Comparison of ENCODE assay signal across 8 mouse cellular contexts in the genomic region with DNA sequence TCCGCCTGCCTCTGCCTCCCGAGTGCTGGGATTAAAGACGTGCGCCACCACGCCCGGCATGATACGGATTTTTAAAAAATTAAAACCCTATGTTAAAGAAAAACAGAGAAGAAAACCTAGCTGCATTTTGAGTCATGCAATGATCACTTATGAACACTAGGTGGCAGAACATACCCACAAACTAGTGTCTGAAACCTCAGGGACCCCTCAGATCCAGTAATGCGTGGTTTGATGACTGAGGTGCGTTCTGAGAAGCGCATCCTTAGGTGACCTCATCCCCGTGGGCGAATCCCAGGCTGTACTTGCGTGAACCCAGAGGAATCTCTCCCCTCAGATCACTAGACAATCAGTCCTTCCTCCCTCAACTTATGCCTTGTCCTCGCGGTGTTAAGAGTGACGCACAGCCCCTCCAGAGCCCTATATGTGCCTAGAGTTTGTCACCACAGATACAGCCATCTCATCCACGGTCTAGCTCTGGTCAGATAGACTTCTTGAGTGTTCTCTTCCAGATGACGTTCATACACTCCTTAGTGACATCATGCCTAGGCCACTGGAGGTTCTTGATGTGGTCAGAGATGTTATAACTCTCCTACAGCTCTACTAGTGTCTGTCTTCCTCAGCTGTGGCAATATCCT. TPM values are rescaled to one million over a fixed set of nuclear protein-coding genes. Genes with fewer than 3 reads are reported as not detected.
A peak's percentile ranks its signal among the peaks of the same experiment; 100 is the strongest.
DNase-seq lines count a peak whose midpoint lies in the region; ATAC-seq and TF ChIP-seq lines count a peak whose summit lies in the region.

No protein-coding gene starts in this region.

- peak; percentile 62 for TF ChIP-seq CTCF in cerebellum, adult 2 months (IDR thresholded peaks at IDR 0.05; ENCODE audit: borderline replicate concordance, insufficient read depth, low read depth, low read length)

- no peaks in the 10 kb centered on the region for H3K36me3 ChIP-seq in midbrain, embryonic 16.5 days (ENCODE audit: control insufficient read depth, insufficient read depth, low read length)

- no peaks in the 10 kb centered on the region for H3K27me3 ChIP-seq in cerebellum, adult 2 months (ENCODE audit: control insufficient read depth, insufficient read depth, low read length)
- no peaks in the 10 kb centered on the region for H3K27me3 ChIP-seq in midbrain, embryonic 16.5 days (ENCODE audit: control insufficient read depth, insufficient read depth, low read depth, low read length)

- intact Hi-C loops in left cerebral cortex, postnatal 25 days (cut with DNase I), result loop anchor here (1.0 to 10.0 kb wide), 3 partner anchors 29 to 1107 kb away; no protein-coding TSS in a partner anchor

- WGBS in cerebellum, adult 2 months, result 20% methylated on average over 18 of the region's 18 CpGs
- WGBS in midbrain, embryonic 16.5 days, result 19% methylated on average over 18 of the region's 18 CpGs

- no peak overlapping the region for H3K9ac ChIP-seq in midbrain, embryonic 16.5 days (ENCODE audit: low read depth, low read length)

- H3K4me2 ChIP-seq in midbrain, embryonic 16.5 days (ENCODE audit: low read length), result peak overlapping the region; percentile 33; the same call in 1 of the 2 replicates

- no peak overlapping the region for H3K4me3 ChIP-seq in cerebellum, adult 2 months (replicated peaks; ENCODE audit: insufficient read depth, low read depth, low read length)
- no peak overlapping the region for H3K4me3 ChIP-seq in midbrain, embryonic 16.5 days (ENCODE audit: low read depth, low read length)

- H3K4me1 ChIP-seq in cerebellum, adult 2 months (ENCODE audit: control insufficient read depth, insufficient read depth, low read length), result no peaks in the 10 kb centered on the region
- no peaks in the 10 kb centered on the region for H3K4me1 ChIP-seq in midbrain, embryonic 16.5 days (ENCODE audit: control insufficient read depth, insufficient read depth, low read length)

- no peak overlapping the region for H3K27ac ChIP-seq in cerebellum, adult 2 months (ENCODE audit: insufficient read depth, low read length)
- H3K27ac ChIP-seq in midbrain, embryonic 16.5 days (ENCODE audit: low read length), result no peak overlapping the region

- DNase-seq in cerebellum, adult 2 months, result peak in 1 of 2 experiments; percentile 18
- peak; percentile 24 to 37 for DNase-seq in CD8-positive naive resting alpha-beta T cell, adult 2 months (ENCODE audit: low read depth in 2 of 2, low spot score in 2 of 2)
- peak; percentile 53 for DNase-seq in embryo, embryonic 11.5 days (ENCODE audit: low read depth, low spot score)
- DNase-seq in left cerebral cortex, postnatal 25 days (ENCODE audit: low spot score in 2 of 2), result peak; percentile 49 to 57
- DNase-seq in urinary bladder, postnatal 36 days (ENCODE audit: low spot score in 2 of 2), result no peak

- no peak for TF ChIP-seq POLR2A in cerebellum, adult 2 months (IDR thresholded peaks at IDR 0.05; ENCODE audit: borderline replicate concordance, insufficient read depth, low read length)

- ATAC-seq in cerebellum, adult (ENCODE audit: insufficient number of reproducible peaks, low FRiP score, low TSS enrichment), result no peak
- peak; percentile 63 to 73; a peak in 3 of 4 replicates for ATAC-seq in hematopoietic stem cell, adult 5-6 weeks (replicated peaks in 1 of 2; ENCODE audit: insufficient read depth in 1 of 2, low FRiP score in 2 of 2, low TSS enrichment in 1 of 2, low read depth in 1 of 2, poor library complexity in 2 of 2, severe bottlenecking in 2 of 2)
- ATAC-seq in midbrain, embryonic 16.5 days, result no peak

- H3K9me3 ChIP-seq in midbrain, embryonic 16.5 days (replicated peaks; ENCODE audit: control insufficient read depth, low read length, poor library complexity, severe bottlenecking), result no peaks in the 10 kb centered on the region

RNA-seq across cellular contexts. Expression of a gene that starts 14.9 kb away (rescaled TPM):
- 61.5 and 65.6 TPM in 2 replicates for polyA plus RNA-seq in cerebellum, adult 2 months (2012; rRNA removed)
- 37.9 and 50.4 TPM in 2 replicates for total RNA-seq in hematopoietic stem cell, adult 5-6 weeks (2017)
- 10 to 100 TPM; 64.2 to 68.5 TPM for total RNA-seq in left cerebral cortex, postnatal 25 days (2021)
- polyA plus RNA-seq in midbrain, embryonic 16.5 days (2015; fragmentation: Nextera tagmentation; extraction: Ambion mirVana), result 20.0 and 21.0 TPM in 2 replicates

RNA-seq across cellular contexts. Expression of a gene that starts 59.9 kb away (rescaled TPM):
- 0.13 and 0.22 TPM in 2 replicates for polyA plus RNA-seq in cerebellum, adult 2 months (2012; rRNA removed)
- total RNA-seq in hematopoietic stem cell, adult 5-6 weeks (2017), result 4.5 and 5.4 TPM in 2 replicates
- total RNA-seq in left cerebral cortex, postnatal 25 days (2021), result under 1 TPM; 0.14 to 0.16 TPM
- polyA plus RNA-seq in midbrain, embryonic 16.5 days (2015; fragmentation: Nextera tagmentation; extraction: Ambion mirVana), result 0.34 and 0.55 TPM in 2 replicates

Comparison
In these comparisons a context has a peak if more than half of its experiments do, and no peak if none do; other contexts are left out.
1. DNase-seq: peak in CD8-positive naive resting alpha-beta T cell, adult 2 months (2 of 2), embryo, embryonic 11.5 days (single experiment) and left cerebral cortex, postnatal 25 days (2 of 2); none in urinary bladder, postnatal 36 days (0 of 2).
2. ATAC-seq: peak in hematopoietic stem cell, adult 5-6 weeks (2 of 2); none in cerebellum, adult (single experiment) and midbrain, embryonic 16.5 days (single experiment).